Comparison of ENCODE assay signal across 14 mouse cellular contexts in the genomic region with DNA sequence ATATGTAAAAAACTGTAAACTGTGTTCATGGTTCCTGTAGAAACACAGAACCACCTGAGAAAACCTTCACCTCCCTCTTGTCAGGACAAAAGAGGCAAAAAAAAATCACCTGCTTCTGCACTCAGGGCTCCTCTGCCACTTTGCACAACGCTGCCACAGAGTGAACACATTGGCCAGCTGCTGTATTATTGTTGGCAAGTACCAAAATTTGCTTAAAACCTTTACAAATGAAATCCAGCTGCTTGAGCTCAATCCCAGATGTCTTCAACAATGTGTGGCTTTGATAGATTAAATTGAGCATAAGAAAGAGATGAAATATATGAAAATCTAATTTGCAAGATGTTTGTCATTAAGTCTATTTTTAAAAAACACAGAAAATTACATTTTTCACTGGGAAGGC.
"Had no signal": no experiment of that assay in that cellular context is flagged by ENCODE, and none has a peak within 500 bp of the region (broad histone marks: within the 10 kb centered on the region; RNA-seq: fewer than 3 reads in every experiment).

No protein-coding gene starts in this region.

- H3K4me1 ChIP-seq: liver, embryonic 15.5 days; midbrain, embryonic 13.5 days had no signal

- H3K27ac ChIP-seq: layer of hippocampus, adult 2 months; limb, embryonic 12.5 days; liver, embryonic 15.5 days; midbrain, embryonic 13.5 days; stomach, postnatal 0 days had no signal

- H3K4me2 ChIP-seq: limb, embryonic 12.5 days; liver, embryonic 11.5 days; liver, embryonic 15.5 days; midbrain, embryonic 13.5 days had no signal

- H3K27me3 ChIP-seq: limb, embryonic 12.5 days; liver, embryonic 15.5 days; midbrain, embryonic 13.5 days had no signal

- DNase-seq: kidney, postnatal 10 days; kidney, postnatal 4 days; lung, adult 2 months; lung, postnatal 36 days; right cerebral cortex, adult 18-20 months; right cerebral cortex, postnatal 25 days; thymus, postnatal 4 days had no signal

- H3K36me3 ChIP-seq: limb, embryonic 12.5 days; liver, embryonic 15.5 days; midbrain, embryonic 13.5 days had no signal

- H3K9me3 ChIP-seq: limb, embryonic 12.5 days; liver, embryonic 15.5 days; midbrain, embryonic 13.5 days had no signal

- H3K9ac ChIP-seq: limb, embryonic 12.5 days; liver, embryonic 15.5 days; midbrain, embryonic 13.5 days had no signal

- ATAC-seq: lung, postnatal 0 days; midbrain, embryonic 13.5 days had no signal

- H3K4me3 ChIP-seq: layer of hippocampus, adult 2 months; limb, embryonic 12.5 days; liver, embryonic 15.5 days; midbrain, embryonic 13.5 days had no signal
